Mouse (Mus musculus) cerebellum, adult 9-11 months (tissue): Measurements from ENCODE around the gene Olfr287.

Experiments used
- DNase-seq: peaks from one replicate; pipeline ENCODE4 v3.0.0; 2022

The Olfr287 gene

GRCm38 (mm10) chr15:98220877-98221276 lies at the start of gene Olfr287, which contains the start of gene Gm44579:
Gene Olfr287 (minus strand): TSS chr15:98221056.
Gene Gm44579 (minus strand): TSS chr15:98220977.
- peak; percentile 17 for DNase-seq

GRCm38 (mm10) chr15:98257776-98258175 lies 36.9 kb upstream of the Olfr287 start:
- no peak for DNase-seq

- no peak for DNase-seq
Observed at GRCm38 (mm10) chr15:98257193-98257592, 36.3 kb upstream of the Olfr287 start, which contains the start of gene H1fnt. Gene H1fnt (minus strand): TSS chr15:98257293.

- DNase-seq = peak; percentile 51
Observed at GRCm38 (mm10) chr15:98256271-98256670, 35.4 kb upstream of the Olfr287 start.

- DNase-seq = no peak
Observed at GRCm38 (mm10) chr15:98235442-98235841, 14.6 kb upstream of the Olfr287 start.

- no peak for DNase-seq
Observed at GRCm38 (mm10) chr15:98234350-98234749, 13.5 kb upstream of the Olfr287 start, which contains the start of gene Olfr286. Gene Olfr286 (minus strand): TSS chr15:98234450.

- no peak for DNase-seq
Observed at GRCm38 (mm10) chr15:98226096-98226495, 5.2 kb upstream of the Olfr287 start.

- no peak for DNase-seq
Observed at GRCm38 (mm10) chr15:98225610-98226009, 4.8 kb upstream of the Olfr287 start.

- DNase-seq = no peak
Observed at GRCm38 (mm10) chr15:98222377-98222776, 1.5 kb upstream of the Olfr287 start.

- DNase-seq = no peak
Observed at GRCm38 (mm10) chr15:98214130-98214529, 6.7 kb downstream of the Olfr287 start.

GRCm38 (mm10) chr15:98213336-98213870 lies 7.5 kb downstream of the Olfr287 start:
- DNase-seq = no peak

- no peak for DNase-seq
Observed at GRCm38 (mm10) chr15:98209676-98210075, 11.2 kb downstream of the Olfr287 start.

- DNase-seq = no peak
Observed at GRCm38 (mm10) chr15:98195442-98195841, 25.4 kb downstream of the Olfr287 start, which contains the start of gene Olfr288. Gene Olfr288 (minus strand): TSS chr15:98195542.

- no peak for DNase-seq
Observed at GRCm38 (mm10) chr15:98184456-98184855, 36.4 kb downstream of the Olfr287 start.

- peak; percentile 72 for DNase-seq
Observed at GRCm38 (mm10) chr15:98181856-98182570, 38.8 kb downstream of the Olfr287 start.

GRCm38 (mm10) chr15:98181132-98181711 lies 39.6 kb downstream of the Olfr287 start:
- DNase-seq = peak; percentile 99

GRCm38 (mm10) chr15:98180567-98181131 lies 40.2 kb downstream of the Olfr287 start:
- no peak for DNase-seq

- no peak for DNase-seq
Observed at GRCm38 (mm10) chr15:98177320-98177719, 43.5 kb downstream of the Olfr287 start.

- peak; percentile 59 for DNase-seq
Observed at GRCm38 (mm10) chr15:98173821-98174220, 47.0 kb downstream of the Olfr287 start.

GRCm38 (mm10) chr15:98172113-98172512 lies 48.7 kb downstream of the Olfr287 start:
- no peak for DNase-seq

- DNase-seq = no peak
Observed at GRCm38 (mm10) chr15:98170917-98171316, 49.9 kb downstream of the Olfr287 start.

GRCm38 (mm10) chr15:98170365-98170764 lies 50.5 kb downstream of the Olfr287 start:
- no peak for DNase-seq

- no peak for DNase-seq
Observed at GRCm38 (mm10) chr15:98168622-98169004, 52.2 kb downstream of the Olfr287 start.
